Mouse (Mus musculus): ENCODE measurements around the gene Hoxd13. TPM values are rescaled to one million over a fixed set of nuclear protein-coding genes. Genes with fewer than 3 reads are reported as not detected.

Hoxd13 gene
- polyA plus RNA-seq, 2 experiments, result 54.6 to 109 TPM

GRCm38 (mm10) chr2:74689574-74690337 is 21.6 kb downstream of the Hoxd13 start:
- Histone ChIP-seq H3K9ac (ENCODE audit: low read depth, low read length, severe bottlenecking) (peak overlapping the region; percentile 91), H3K36me3 (ENCODE audit: control insufficient read depth, insufficient read depth, low read length) (peaks cover 27% of the 10 kb centered on the region), H3K9me3 (ENCODE audit: control insufficient read depth, low read length) (no peaks in the 10 kb centered on the region), H3K4me1 (ENCODE audit: control insufficient read depth, insufficient read depth, low read length) (peaks cover 20% of the 10 kb centered on the region), H3K27me3 (ENCODE audit: control insufficient read depth, insufficient read depth, low read length) (peaks cover 28% of the 10 kb centered on the region), H3K4me3 (replicated peaks; ENCODE audit: low read length) (peak overlapping the region; percentile 74), H3K4me2 (replicated peaks; ENCODE audit: low read depth, low read length, severe bottlenecking) (peak overlapping the region; percentile 96), H3K27ac (replicated peaks; ENCODE audit: low read depth, low read length) (peak overlapping the region; percentile 88)
- DNase-seq (ENCODE audit: low spot score) (no peak), ATAC-seq (ENCODE audit: low FRiP score, low read depth) (no peak)
- no peak for TF ChIP-seq POLR2A (IDR thresholded peaks at IDR 0.05; ENCODE audit: borderline replicate concordance, extremely low read depth, insufficient read depth, insufficient read length)
- 3% methylated on average over 24 of the region's 24 CpGs for WGBS

- Histone ChIP-seq H3K9me3 (ENCODE audit: control insufficient read depth, low read length) (no peaks in the 10 kb centered on the region), H3K27me3 (ENCODE audit: control insufficient read depth, insufficient read depth, low read length) (peaks cover 29% of the 10 kb centered on the region), H3K4me1 (ENCODE audit: control insufficient read depth, insufficient read depth, low read length) (peaks cover 21% of the 10 kb centered on the region), H3K4me2 (replicated peaks; ENCODE audit: low read depth, low read length, severe bottlenecking) (peak overlapping the region; percentile 96), H3K4me3 (replicated peaks; ENCODE audit: low read length) (peak overlapping the region; percentile 74), H3K36me3 (ENCODE audit: control insufficient read depth, insufficient read depth, low read length) (peaks cover 29% of the 10 kb centered on the region), H3K9ac (ENCODE audit: low read depth, low read length, severe bottlenecking) (peak overlapping the region; percentile 91), H3K27ac (replicated peaks; ENCODE audit: low read depth, low read length) (peak overlapping the region; percentile 88)
- ATAC-seq (ENCODE audit: low FRiP score, low read depth) (no peak), DNase-seq (ENCODE audit: low spot score) (no peak)
- TF ChIP-seq POLR2A (IDR thresholded peaks at IDR 0.05; ENCODE audit: borderline replicate concordance, extremely low read depth, insufficient read depth, insufficient read length), result no peak
- WGBS, result 9% methylated on average over 8 of the region's 8 CpGs
These were observed 22.2 kb downstream of the Hoxd13 start for GRCm38 (mm10) chr2:74690338-74690716.

GRCm38 (mm10) chr2:74691022-74691951 is 23.2 kb downstream of the Hoxd13 start, which contains the start of gene Hoxd10:
Gene Hoxd10 (plus strand): TSS chr2:74691924.
- under 1% methylated on average over 55 of the region's 56 CpGs for WGBS
- Histone ChIP-seq H3K27ac (replicated peaks; ENCODE audit: low read depth, low read length) (peak within 1 kb of the TSS; percentile 88), H3K9ac (ENCODE audit: low read depth, low read length, severe bottlenecking) (peak within 1 kb of the TSS; percentile 91), H3K36me3 (ENCODE audit: control insufficient read depth, insufficient read depth, low read length) (peaks cover 32% of the 10 kb centered on the region), H3K9me3 (ENCODE audit: control insufficient read depth, low read length) (no peaks in the 10 kb centered on the region), H3K4me1 (ENCODE audit: control insufficient read depth, insufficient read depth, low read length) (peaks cover 29% of the 10 kb centered on the region), H3K4me3 (replicated peaks; ENCODE audit: low read length) (peak within 1 kb of the TSS; percentile 74), H3K27me3 (ENCODE audit: control insufficient read depth, insufficient read depth, low read length) (peaks cover 37% of the 10 kb centered on the region), H3K4me2 (replicated peaks; ENCODE audit: low read depth, low read length, severe bottlenecking) (peak within 1 kb of the TSS; percentile 96)
- peak; percentile 86 for ATAC-seq (ENCODE audit: low FRiP score, low read depth)
- peak; percentile 79 for DNase-seq (ENCODE audit: low spot score)
- TF ChIP-seq POLR2A (IDR thresholded peaks at IDR 0.05; ENCODE audit: borderline replicate concordance, extremely low read depth, insufficient read depth, insufficient read length), result no peak

GRCm38 (mm10) chr2:74691995-74692807 is 24.1 kb downstream of the Hoxd13 start:
- peak overlapping the region; percentile 75 for H3K27ac ChIP-seq (replicated peaks; ENCODE audit: low read depth, low read length)
- peak overlapping the region; percentile 74 for H3K4me3 ChIP-seq (replicated peaks; ENCODE audit: low read length)
- H3K9ac ChIP-seq (ENCODE audit: low read depth, low read length, severe bottlenecking), result peak overlapping the region; percentile 91
- no peaks in the 10 kb centered on the region for H3K9me3 ChIP-seq (ENCODE audit: control insufficient read depth, low read length)
- peaks cover 38% of the 10 kb centered on the region for H3K4me1 ChIP-seq (ENCODE audit: control insufficient read depth, insufficient read depth, low read length)
- H3K4me2 ChIP-seq (replicated peaks; ENCODE audit: low read depth, low read length, severe bottlenecking), result peak overlapping the region; percentile 96
- peaks cover 27% of the 10 kb centered on the region for H3K36me3 ChIP-seq (ENCODE audit: control insufficient read depth, insufficient read depth, low read length)
- no peak for TF ChIP-seq POLR2A (IDR thresholded peaks at IDR 0.05; ENCODE audit: borderline replicate concordance, extremely low read depth, insufficient read depth, insufficient read length)
- WGBS, result 4% methylated on average over 35 of the region's 35 CpGs
- DNase-seq (ENCODE audit: low spot score), result no peak
- peaks cover 33% of the 10 kb centered on the region for H3K27me3 ChIP-seq (ENCODE audit: control insufficient read depth, insufficient read depth, low read length)
- peak; percentile 7; the same call in 1 of the 2 replicates for ATAC-seq (ENCODE audit: low FRiP score, low read depth)
